Mouse (Mus musculus) kidney, embryonic 15.5 days (tissue): ENCODE results near the gene Fgf7. TPM values are rescaled to one million over a fixed set of nuclear protein-coding genes. Genes with fewer than 3 reads are reported as not detected.

Experiments
- ATAC-seq: fragments of 200-750 bp; cut with Nextera tagmentation; replicated peaks from 2 replicates; pipeline ENCODE4 v1.8.0; 2017; ENCODE audit warnings: moderate TSS enrichment; ENCODE audit not compliant: low FRiP score
- H3K27ac ChIP-seq: fragments of 300-500 bp; sonication (generic); 2 replicates; pipeline ENCODE4 v1.5.1; 2015; ENCODE audit warnings: mild to moderate bottlenecking, inconsistent platforms
- H3K27me3 ChIP-seq: fragments of 300-500 bp; sonication (generic); 2 replicates; pipeline ENCODE4 v1.6.1; 2015; ENCODE audit warnings: inconsistent platforms
- H3K36me3 ChIP-seq: fragments of 300-500 bp; sonication (generic); 2 replicates; pipeline ENCODE4 v1.6.1; 2015; ENCODE audit warnings: inconsistent platforms
- H3K4me1 ChIP-seq: fragments of 300-500 bp; sonication (generic); 2 replicates; pipeline ENCODE4 v1.6.1; 2015; ENCODE audit warnings: inconsistent platforms
- H3K4me2 ChIP-seq: fragments of 300-500 bp; sonication (generic); 2 replicates; pipeline ENCODE4 v1.6.1; 2015; ENCODE audit warnings: moderate library complexity, mild to moderate bottlenecking, inconsistent platforms
- H3K4me3 ChIP-seq: fragments of 300-500 bp; sonication (generic); replicated peaks from 2 replicates; pipeline ENCODE4 v1.5.1; 2015; ENCODE audit warnings: mild to moderate bottlenecking, inconsistent platforms
- H3K9ac ChIP-seq: fragments of 300-500 bp; sonication (generic); 2 replicates; pipeline ENCODE4 v1.6.1; 2015; ENCODE audit warnings: mild to moderate bottlenecking, inconsistent platforms
- H3K9me3 ChIP-seq: fragments of 300-500 bp; sonication (generic); replicated peaks from 2 replicates; pipeline ENCODE4 v1.6.1; 2016; ENCODE audit warnings: inconsistent platforms
- WGBS: fragments of 180-500 bp; shearing (Covaris S2); methylation state at CpG from one replicate; pipeline ENCODE4 v1.1.7; 2015; ENCODE audit warnings: mixed read lengths; 5-methylcytosine and 5-hydroxymethylcytosine counted together
- polyA plus RNA-seq: library from polyadenylated mRNA; unstranded; fragments of >200 nt; fragmentation: Nextera tagmentation; extraction: Ambion mirVana; gene quantifications from 2 replicates; pipeline ENCODE4 v1.2.1, GENCODE M21; 2015

The Fgf7 gene
- polyA plus RNA-seq, 1 experiment from 2014 or later: 1.9 TPM

DNA sequence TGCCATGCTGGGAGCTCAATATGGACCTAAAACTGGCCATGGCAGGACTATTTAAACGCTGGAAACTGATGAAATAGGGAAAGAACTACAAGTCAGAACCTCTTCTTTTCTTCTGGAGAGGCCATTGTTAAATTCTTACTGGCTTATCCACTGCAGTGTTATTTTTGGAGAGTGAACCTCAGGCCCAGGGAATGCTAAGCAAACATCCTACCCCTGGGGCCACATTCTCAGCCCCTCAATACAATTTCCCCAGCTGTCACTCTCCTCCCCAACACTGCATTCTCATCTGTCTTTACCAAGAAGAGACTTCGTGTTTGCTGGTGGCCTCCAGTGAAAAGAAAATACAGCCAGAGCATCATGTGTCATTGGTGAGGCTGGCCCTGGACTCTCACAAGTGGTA, 30.4 kb downstream of the Fgf7 start:
- Histone ChIP-seq H3K4me3 (no peak overlapping the region), H3K27me3 (no peaks in the 10 kb centered on the region), H3K27ac (peak overlapping the region; percentile 32), H3K9ac (no peak overlapping the region), H3K36me3 (no peaks in the 10 kb centered on the region), H3K4me2 (no peak overlapping the region), H3K4me1 (peaks cover 5% of the 10 kb centered on the region; the same call in 1 of the 2 replicates), H3K9me3 (no peaks in the 10 kb centered on the region)
- no peak for ATAC-seq
- 27% methylated on average over 2 of the region's 2 CpGs for WGBS

DNA sequence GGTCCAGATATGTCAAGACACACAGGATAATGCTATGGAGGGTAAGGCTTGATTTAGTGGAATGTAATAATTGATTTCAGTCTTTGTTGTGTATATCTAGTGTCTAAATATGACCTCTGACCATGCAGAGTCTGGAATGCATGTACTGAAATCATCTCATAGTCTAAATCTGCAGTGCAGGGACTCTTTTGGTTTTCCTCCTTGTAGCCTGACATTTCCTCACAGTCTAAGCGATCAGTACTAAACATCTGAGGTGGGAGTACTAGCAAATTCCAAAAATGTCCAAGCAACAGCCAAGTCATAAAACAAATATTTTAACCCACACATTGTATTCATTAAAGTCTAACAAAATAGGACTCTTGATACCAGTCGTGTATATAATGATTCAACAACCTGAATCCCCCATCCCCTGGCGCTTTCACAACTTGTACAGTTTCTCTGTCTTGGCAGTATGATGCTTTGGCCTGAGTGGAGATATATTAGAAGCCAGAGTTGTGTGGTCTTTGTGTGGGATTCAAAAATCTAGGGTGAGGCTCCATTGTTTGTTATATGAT, 30.9 kb downstream of the Fgf7 start:
- WGBS: 65% methylated on average over 3 of the region's 3 CpGs
- Histone ChIP-seq H3K4me3 (no peak overlapping the region), H3K9me3 (no peaks in the 10 kb centered on the region), H3K4me2 (no peak overlapping the region), H3K4me1 (peaks cover 5% of the 10 kb centered on the region; the same call in 1 of the 2 replicates), H3K9ac (no peak overlapping the region), H3K27me3 (no peaks in the 10 kb centered on the region), H3K27ac (peak overlapping the region; percentile 30), H3K36me3 (no peaks in the 10 kb centered on the region)
- no peak for ATAC-seq

DNA sequence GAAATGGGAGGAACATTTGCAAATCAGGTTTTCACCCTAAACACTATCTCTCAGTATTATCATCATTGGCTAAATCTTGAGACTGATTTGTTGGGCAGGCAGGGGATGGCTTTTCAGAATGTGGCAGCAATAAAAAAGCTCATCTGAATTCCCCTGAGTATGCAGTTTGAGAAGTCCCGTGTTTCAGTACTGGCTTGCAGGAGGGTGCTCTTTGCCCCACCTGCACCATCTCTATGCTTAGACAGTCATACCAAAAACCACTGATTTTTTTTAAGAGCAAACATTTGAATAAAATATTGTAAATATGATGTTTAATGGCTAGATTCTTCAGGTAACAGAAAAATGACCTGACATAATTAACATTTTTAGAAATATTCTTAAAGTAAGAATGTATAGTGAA, 35.3 kb downstream of the Fgf7 start:
- Histone ChIP-seq H3K9ac (no peak overlapping the region), H3K27me3 (no peaks in the 10 kb centered on the region), H3K27ac (no peak overlapping the region), H3K4me2 (no peak overlapping the region), H3K4me3 (no peak overlapping the region), H3K9me3 (no peaks in the 10 kb centered on the region), H3K4me1 (0 out of 2 replicates have a peak, but pooled peaks cover 3% of the 10 kb centered on the region), H3K36me3 (no peaks in the 10 kb centered on the region)
- ATAC-seq: no peak
- 73% methylated on average over 1 of the region's 1 CpGs for WGBS

DNA sequence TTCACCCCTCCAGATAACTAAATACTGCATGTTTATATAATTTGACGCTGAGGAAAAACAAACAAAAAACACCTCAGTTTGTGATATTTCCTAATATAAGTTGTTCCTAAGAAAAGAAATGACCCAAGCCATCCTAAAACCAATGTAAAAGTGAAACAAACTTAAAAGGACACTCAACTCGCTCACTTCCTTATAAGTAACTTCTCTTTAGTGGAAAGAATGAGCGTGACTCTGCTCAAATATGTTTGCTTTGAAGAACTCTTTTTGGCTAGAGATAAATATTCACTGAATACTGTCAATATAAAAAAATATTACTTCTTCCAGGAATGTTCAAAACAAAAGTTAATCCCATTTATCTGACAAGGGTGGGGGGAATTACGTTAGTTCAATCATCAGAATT, 39.3 kb downstream of the Fgf7 start:
- Histone ChIP-seq H3K27me3 (no peaks in the 10 kb centered on the region), H3K36me3 (no peaks in the 10 kb centered on the region), H3K4me3 (no peak overlapping the region), H3K4me2 (no peak overlapping the region), H3K9ac (no peak overlapping the region), H3K9me3 (no peaks in the 10 kb centered on the region), H3K4me1 (no peaks in the 10 kb centered on the region), H3K27ac (no peak overlapping the region)
- WGBS: 83% methylated on average over 4 of the region's 4 CpGs
- no peak for ATAC-seq

GRCm38 (mm10) chr2:126076506-126076905, 42.0 kb downstream of the Fgf7 start:
- no peak overlapping the region for H3K27ac ChIP-seq
- H3K4me2 ChIP-seq: no peak overlapping the region
- no peak overlapping the region for H3K4me3 ChIP-seq
- ATAC-seq: no peak
- no peaks in the 10 kb centered on the region for H3K4me1 ChIP-seq
- no peaks in the 10 kb centered on the region for H3K9me3 ChIP-seq
- WGBS: 93% methylated on average over 6 of the region's 6 CpGs
- H3K36me3 ChIP-seq: no peaks in the 10 kb centered on the region
- no peak overlapping the region for H3K9ac ChIP-seq
- H3K27me3 ChIP-seq: no peaks in the 10 kb centered on the region

GRCm38 (mm10) chr2:126079086-126079485, 44.6 kb downstream of the Fgf7 start:
- 63% methylated on average over 2 of the region's 2 CpGs for WGBS
- Histone ChIP-seq H3K4me2 (no peak overlapping the region), H3K9ac (no peak overlapping the region), H3K27me3 (no peaks in the 10 kb centered on the region), H3K9me3 (no peaks in the 10 kb centered on the region), H3K4me3 (no peak overlapping the region), H3K4me1 (no peaks in the 10 kb centered on the region), H3K27ac (no peak overlapping the region), H3K36me3 (no peaks in the 10 kb centered on the region)
- ATAC-seq: no peak

- Histone ChIP-seq H3K27ac (no peak overlapping the region), H3K4me2 (no peak overlapping the region), H3K9me3 (no peaks in the 10 kb centered on the region), H3K4me1 (no peaks in the 10 kb centered on the region), H3K9ac (no peak overlapping the region), H3K27me3 (no peaks in the 10 kb centered on the region), H3K4me3 (no peak overlapping the region), H3K36me3 (no peaks in the 10 kb centered on the region)
- ATAC-seq: no peak
- WGBS: 83% methylated on average over 3 of the region's 3 CpGs
Measured at GRCm38 (mm10) chr2:126084326-126084725, 49.9 kb downstream of the Fgf7 start.

DNA sequence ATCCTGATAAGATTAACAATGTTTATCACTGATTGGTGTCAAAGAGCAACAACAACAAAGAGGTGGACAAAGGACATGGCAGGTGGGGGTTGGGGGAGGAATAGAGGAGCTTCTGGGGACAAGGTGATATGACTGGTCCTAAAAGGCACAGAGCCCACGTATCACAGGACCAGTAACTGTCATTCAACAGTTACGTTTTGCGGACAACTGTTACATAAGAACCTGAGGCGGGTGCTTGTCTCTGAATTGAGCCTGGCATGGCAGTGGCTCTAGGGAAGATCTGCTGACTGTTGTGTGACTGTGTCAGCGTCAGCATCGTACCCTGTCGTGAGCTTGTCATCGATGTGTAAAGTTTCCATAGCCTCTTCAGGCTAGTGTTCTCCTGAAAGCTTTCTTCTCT, 51.7 kb downstream of the Fgf7 start:
- no peak overlapping the region for H3K27ac ChIP-seq
- H3K4me3 ChIP-seq: no peak overlapping the region
- H3K9me3 ChIP-seq: no peaks in the 10 kb centered on the region
- no peak for ATAC-seq
- no peaks in the 10 kb centered on the region for H3K27me3 ChIP-seq
- no peak overlapping the region for H3K4me2 ChIP-seq
- no peak overlapping the region for H3K9ac ChIP-seq
- no peaks in the 10 kb centered on the region for H3K4me1 ChIP-seq
- H3K36me3 ChIP-seq: no peaks in the 10 kb centered on the region
- WGBS: 78% methylated on average over 8 of the region's 8 CpGs

GRCm38 (mm10) chr2:126090432-126090831, 56.0 kb downstream of the Fgf7 start:
- WGBS: 70% methylated on average over 5 of the region's 5 CpGs
- no peak for ATAC-seq
- Histone ChIP-seq H3K36me3 (no peaks in the 10 kb centered on the region), H3K9me3 (no peaks in the 10 kb centered on the region), H3K27ac (no peak overlapping the region), H3K4me1 (no peaks in the 10 kb centered on the region), H3K27me3 (no peaks in the 10 kb centered on the region), H3K4me3 (no peak overlapping the region), H3K9ac (no peak overlapping the region), H3K4me2 (no peak overlapping the region)

DNA sequence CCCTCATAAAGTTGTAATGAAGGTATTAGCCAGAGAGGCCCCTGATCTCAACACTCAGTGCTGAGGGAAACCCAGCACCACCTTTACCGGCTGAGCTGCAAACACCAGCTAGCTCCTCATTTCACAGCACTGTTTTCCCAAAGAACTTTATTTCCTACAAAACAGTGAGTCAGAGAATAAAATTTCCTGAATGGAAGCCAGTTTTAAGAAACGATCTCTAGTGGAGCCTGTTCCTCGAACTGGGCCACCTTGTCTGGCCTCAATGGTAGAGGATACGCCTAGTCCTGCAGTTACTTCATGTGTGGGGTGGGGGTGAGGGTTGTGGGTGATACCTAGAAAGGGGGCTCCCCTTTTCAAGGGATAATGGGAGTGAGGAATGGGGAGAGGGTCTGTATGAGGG, 60.2 kb downstream of the Fgf7 start:
- Histone ChIP-seq H3K9ac (no peak overlapping the region), H3K4me2 (no peak overlapping the region), H3K9me3 (no peaks in the 10 kb centered on the region), H3K4me1 (no peaks in the 10 kb centered on the region), H3K4me3 (no peak overlapping the region), H3K27me3 (no peaks in the 10 kb centered on the region), H3K36me3 (no peaks in the 10 kb centered on the region), H3K27ac (no peak overlapping the region)
- WGBS: 88% methylated on average over 4 of the region's 4 CpGs
- no peak for ATAC-seq

Other genes starting within 250 kb of the Fgf7 start
- gene Galk2, start 175.5 kb upstream of the Fgf7 start, polyA plus RNA-seq: 57.8 and 61.2 TPM in 2 replicates
- gene Cops2, start 175.5 kb upstream of the Fgf7 start, polyA plus RNA-seq: 80.0 and 86.0 TPM in 2 replicates
- gene Fam227b, start 117.3 kb downstream of the Fgf7 start, polyA plus RNA-seq: not detected in 2 replicates
- gene Dtwd1, start 117.5 kb downstream of the Fgf7 start, polyA plus RNA-seq: 25.5 and 25.6 TPM in 2 replicates
- gene Gm17555, start 180.4 kb downstream of the Fgf7 start, polyA plus RNA-seq: not detected in 2 replicates